Comparison of ENCODE assay signal across 20 mouse cellular contexts in the genomic region with DNA sequence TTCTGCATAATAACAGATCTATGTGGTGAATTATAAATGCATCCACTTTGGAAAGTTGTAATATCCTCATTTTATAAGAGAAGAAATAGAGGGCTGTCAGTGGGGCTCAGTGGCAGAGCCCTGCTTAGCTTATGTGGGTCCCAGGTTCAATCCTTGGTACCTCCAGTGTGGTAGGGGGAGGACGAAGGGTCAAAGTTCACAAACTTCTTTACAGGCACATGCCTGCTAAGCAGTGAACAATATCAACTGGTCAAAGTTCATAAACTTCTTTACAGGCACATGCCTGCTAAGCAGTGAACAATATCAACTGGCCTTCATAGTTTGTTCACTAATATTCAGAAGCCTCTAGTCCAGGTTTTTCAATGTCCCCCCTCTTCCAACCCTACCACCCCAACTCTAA. TPM values are rescaled to one million over a fixed set of nuclear protein-coding genes. Genes with fewer than 3 reads are reported as not detected.
DNase-seq lines count a peak whose midpoint lies in the region; ATAC-seq and TF ChIP-seq lines count a peak whose summit lies in the region.
"Had no signal": no experiment of that assay in that cellular context is flagged by ENCODE, and none has a peak within 500 bp of the region (broad histone marks: within the 10 kb centered on the region; RNA-seq: fewer than 3 reads in every experiment).

No protein-coding gene starts in this region.

- no peaks in the 10 kb centered on the region for H3K36me3 ChIP-seq in kidney, embryonic 14.5 days (ENCODE audit: control insufficient read depth, insufficient read depth, low read length)
- H3K36me3 ChIP-seq in kidney, embryonic 15.5 days = no peaks in the 10 kb centered on the region
- H3K36me3 ChIP-seq in small intestine, adult 2 months (ENCODE audit: control insufficient read depth, insufficient read depth, low read length) = no peaks in the 10 kb centered on the region; the same call in 1 of the 2 replicates
- H3K36me3 ChIP-seq in hindbrain, embryonic 16.5 days (ENCODE audit: control insufficient read depth, insufficient read depth, low read length) = no peaks in the 10 kb centered on the region
- H3K36me3 ChIP-seq in heart, embryonic 12.5 days = no peaks in the 10 kb centered on the region
- H3K36me3 ChIP-seq: embryonic facial prominence, embryonic 13.5 days; forebrain, embryonic 12.5 days; heart, embryonic 10.5 days had no signal

- H3K9ac ChIP-seq in kidney, embryonic 14.5 days (ENCODE audit: low read depth, low read length) = no peak overlapping the region
- H3K9ac ChIP-seq in kidney, embryonic 15.5 days = no peak overlapping the region
- H3K9ac ChIP-seq in hindbrain, embryonic 16.5 days (ENCODE audit: low read depth, low read length) = no peak overlapping the region
- no peak overlapping the region for H3K9ac ChIP-seq in heart, embryonic 12.5 days
- H3K9ac ChIP-seq: embryonic facial prominence, embryonic 13.5 days; forebrain, embryonic 12.5 days had no signal

- TF ChIP-seq POLR2A in small intestine, adult 2 months (IDR thresholded peaks at IDR 0.05; ENCODE audit: low read depth, low read length) = no peak

- WGBS in kidney, embryonic 14.5 days = 79% methylated on average over 1 of the region's 1 CpGs
- 91% methylated on average over 1 of the region's 1 CpGs for whole genome bisulfite sequencing in kidney, embryonic 15.5 days
- WGBS in small intestine, adult 2 months = 26% methylated on average over 1 of the region's 1 CpGs
- WGBS in hindbrain, embryonic 16.5 days = 79% methylated on average over 1 of the region's 1 CpGs
- 84% methylated on average over 1 of the region's 1 CpGs for WGBS in heart, embryonic 12.5 days

- TF ChIP-seq CTCF in small intestine, adult 2 months (IDR thresholded peaks at IDR 0.05; ENCODE audit: extremely low read depth, insufficient read length, insufficient replicate concordance, low read depth, low read length) = no peak

- H3K4me1 ChIP-seq in kidney, embryonic 14.5 days (ENCODE audit: control insufficient read depth, insufficient read depth, low read length) = peaks cover 9% of the 10 kb centered on the region; the same call in 1 of the 2 replicates
- H3K4me1 ChIP-seq in kidney, embryonic 15.5 days = peaks cover 11% of the 10 kb centered on the region
- peaks cover 23% of the 10 kb centered on the region for H3K4me1 ChIP-seq in small intestine, adult 2 months (ENCODE audit: control insufficient read depth, insufficient read depth, insufficient read length, low read length)
- no peaks in the 10 kb centered on the region for H3K4me1 ChIP-seq in hindbrain, embryonic 16.5 days (ENCODE audit: control insufficient read depth, insufficient read depth, low read depth, low read length)
- H3K4me1 ChIP-seq in heart, embryonic 12.5 days (replicated peaks) = peaks cover 38% of the 10 kb centered on the region
- H3K4me1 ChIP-seq: forebrain, embryonic 12.5 days had no signal

- H3K4me2 ChIP-seq in kidney, embryonic 14.5 days (replicated peaks; ENCODE audit: low read depth, low read length) = no peak overlapping the region
- no peak overlapping the region for H3K4me2 ChIP-seq in kidney, embryonic 15.5 days
- H3K4me2 ChIP-seq in hindbrain, embryonic 16.5 days (ENCODE audit: low read length) = no peak overlapping the region
- no peak overlapping the region for H3K4me2 ChIP-seq in heart, embryonic 12.5 days
- H3K4me2 ChIP-seq: embryonic facial prominence, embryonic 13.5 days; forebrain, embryonic 12.5 days had no signal

- DNase-seq in kidney, adult 8-10 months = peak; percentile 75 to 79
- DNase-seq in kidney, postnatal 14 days = peak; percentile 69
- no peak for DNase-seq in left cerebral cortex, adult 8-10 months (ENCODE audit: low spot score in 2 of 2)
- DNase-seq: adrenal gland, adult 2 months; adrenal gland, postnatal 25 days; cerebellum, adult 18-20 months; cerebellum, adult 9-11 months; cerebellum, postnatal 36 days; gastrocnemius, postnatal 10 days; heart, adult 18-20 months; heart, postnatal 36 days had no signal

- no peak overlapping the region for H3K27ac ChIP-seq in kidney, embryonic 14.5 days (ENCODE audit: low read depth, low read length)
- H3K27ac ChIP-seq in kidney, embryonic 15.5 days = peak overlapping the region; percentile 60
- H3K27ac ChIP-seq in small intestine, adult 2 months (ENCODE audit: insufficient read depth, low read depth, low read length) = peak overlapping the region; percentile 42
- H3K27ac ChIP-seq in hindbrain, embryonic 16.5 days (ENCODE audit: low read depth, low read length) = no peak overlapping the region
- no peak overlapping the region for H3K27ac ChIP-seq in heart, embryonic 12.5 days (ENCODE audit: poor library complexity, severe bottlenecking)
- H3K27ac ChIP-seq: embryonic facial prominence, embryonic 13.5 days; forebrain, embryonic 12.5 days; heart, embryonic 10.5 days had no signal

- no peaks in the 10 kb centered on the region for H3K27me3 ChIP-seq in kidney, embryonic 14.5 days (ENCODE audit: control insufficient read depth, insufficient read depth, low read length)
- no peaks in the 10 kb centered on the region for H3K27me3 ChIP-seq in kidney, embryonic 15.5 days
- H3K27me3 ChIP-seq in small intestine, adult 2 months (ENCODE audit: control insufficient read depth, insufficient read depth, low read length) = no peaks in the 10 kb centered on the region
- H3K27me3 ChIP-seq in hindbrain, embryonic 16.5 days (replicated peaks; ENCODE audit: control insufficient read depth, insufficient read depth, low read length) = no peaks in the 10 kb centered on the region
- no peaks in the 10 kb centered on the region for H3K27me3 ChIP-seq in heart, embryonic 12.5 days (replicated peaks)
- H3K27me3 ChIP-seq: embryonic facial prominence, embryonic 13.5 days; forebrain, embryonic 12.5 days had no signal

- no peak overlapping the region for H3K4me3 ChIP-seq in kidney, embryonic 14.5 days (ENCODE audit: low read length)
- no peak overlapping the region for H3K4me3 ChIP-seq in kidney, embryonic 15.5 days (replicated peaks)
- H3K4me3 ChIP-seq in small intestine, adult 2 months (ENCODE audit: low read depth, low read length) = no peak overlapping the region
- no peak overlapping the region for H3K4me3 ChIP-seq in hindbrain, embryonic 16.5 days (ENCODE audit: low read length)
- no peak overlapping the region for H3K4me3 ChIP-seq in heart, embryonic 12.5 days
- H3K4me3 ChIP-seq: embryonic facial prominence, embryonic 13.5 days; forebrain, embryonic 12.5 days; heart, embryonic 10.5 days had no signal

- no peak for ATAC-seq in kidney, embryonic 14.5 days (ENCODE audit: low FRiP score, low TSS enrichment)
- ATAC-seq in kidney, embryonic 15.5 days (replicated peaks; ENCODE audit: low FRiP score) = peak; percentile 75; the same call in 1 of the 2 replicates
- ATAC-seq in hindbrain, embryonic 16.5 days = no peak
- no peak for ATAC-seq in heart, embryonic 12.5 days (ENCODE audit: insufficient number of reproducible peaks, low FRiP score)
- ATAC-seq: forebrain, embryonic 16.5 days had no signal

- H3K9me3 ChIP-seq in kidney, embryonic 14.5 days (ENCODE audit: control insufficient read depth, low read length) = no peaks in the 10 kb centered on the region
- no peaks in the 10 kb centered on the region for H3K9me3 ChIP-seq in kidney, embryonic 15.5 days (replicated peaks)
- no peaks in the 10 kb centered on the region for H3K9me3 ChIP-seq in hindbrain, embryonic 16.5 days (ENCODE audit: control insufficient read depth, low read length)
- H3K9me3 ChIP-seq in heart, embryonic 12.5 days (replicated peaks) = no peaks in the 10 kb centered on the region
- H3K9me3 ChIP-seq: embryonic facial prominence, embryonic 13.5 days; forebrain, embryonic 12.5 days; heart, embryonic 10.5 days had no signal

RNA-seq across cellular contexts. Expression of a gene that starts 13.8 kb away (rescaled TPM):
- polyA plus RNA-seq in kidney, embryonic 14.5 days (2014; fragmentation: Nextera tagmentation; extraction: Ambion mirVana) = 7.8 and 9.3 TPM in 2 replicates
- polyA plus RNA-seq in kidney, embryonic 15.5 days (2015; fragmentation: Nextera tagmentation; extraction: Ambion mirVana) = 15.8 and 16.3 TPM in 2 replicates
- polyA plus RNA-seq in small intestine, adult 2 months (2012; rRNA removed) = 15.5 and 20.0 TPM in 2 replicates
- 100 to 1,000 TPM; 113 to 126 (median 120) TPM for total RNA-seq in left cerebral cortex, adult 8-10 months (2022)
- 18.6 and 25.1 TPM in 2 replicates for polyA plus RNA-seq in hindbrain, embryonic 16.5 days (2015; fragmentation: Nextera tagmentation; extraction: Ambion mirVana)
- polyA plus RNA-seq in heart, embryonic 12.5 days (2016; fragmentation: Nextera tagmentation; extraction: Ambion mirVana) = 12.3 and 13.3 TPM in 2 replicates

RNA-seq across cellular contexts. Expression of a gene that starts 42.9 kb away (rescaled TPM):
- 43.3 and 69.8 TPM in 2 replicates for polyA plus RNA-seq in kidney, embryonic 14.5 days (2014; fragmentation: Nextera tagmentation; extraction: Ambion mirVana)
- 60.9 and 66.7 TPM in 2 replicates for polyA plus RNA-seq in kidney, embryonic 15.5 days (2015; fragmentation: Nextera tagmentation; extraction: Ambion mirVana)
- 0.60 and 1.4 TPM in 2 replicates for polyA plus RNA-seq in small intestine, adult 2 months (2012; rRNA removed)
- total RNA-seq in left cerebral cortex, adult 8-10 months (2022) = under 1 TPM; 0.50 to 0.99 (median 0.62) TPM
- 10.5 and 12.1 TPM in 2 replicates for polyA plus RNA-seq in hindbrain, embryonic 16.5 days (2015; fragmentation: Nextera tagmentation; extraction: Ambion mirVana)
- 64.0 and 67.5 TPM in 2 replicates for polyA plus RNA-seq in heart, embryonic 12.5 days (2016; fragmentation: Nextera tagmentation; extraction: Ambion mirVana)

Comparison
In these comparisons a context has a peak if more than half of its experiments do, and no peak if none do; other contexts are left out.
1. H3K27ac ChIP-seq: peak in kidney, embryonic 15.5 days (single experiment) and small intestine, adult 2 months (single experiment); none in kidney, embryonic 14.5 days (single experiment), hindbrain, embryonic 16.5 days (single experiment) and heart, embryonic 12.5 days (single experiment).
2. DNase-seq: peak in kidney, adult 8-10 months (2 of 2) and kidney, postnatal 14 days (single experiment); none in left cerebral cortex, adult 8-10 months (0 of 2).